Mouse (Mus musculus) CH12.LX (cell line): Measurements from ENCODE around the gene Agmo. TPM values are rescaled to one million over a fixed set of nuclear protein-coding genes. Genes with fewer than 3 reads are reported as not detected.
A peak's percentile ranks its signal among the peaks of the same experiment; 100 is the strongest.

Experiments
- DNase-seq: peaks from one replicate; pipeline ENCODE4 v3.0.0-alpha.2; 2013; ENCODE audit errors: extremely low read depth
- H3K27ac ChIP-seq: 2 replicates; pipeline ENCODE4 v1.5.1; 2012; ENCODE audit warnings: low read depth, mild to moderate bottlenecking, control low read depth, moderate library complexity; ENCODE audit not compliant: insufficient read depth
- H3K27me3 ChIP-seq: replicated peaks from 2 replicates; pipeline ENCODE3; 2012; ENCODE audit warnings: inconsistent platforms
- H3K36me3 ChIP-seq, 2 experiments: replicated peaks in 1 of 2; 2 replicates each; pipeline versions ENCODE3 to v1.6.1; 2012; ENCODE audit warnings: inconsistent platforms in 1 of 2, low read length in 1 of 2, mild to moderate bottlenecking in 1 of 2, mixed read lengths in 1 of 2, moderate library complexity in 1 of 2; ENCODE audit not compliant: control insufficient read depth in 1 of 2, insufficient read depth in 1 of 2
- H3K4me1 ChIP-seq, 2 experiments: 2 replicates each; pipeline ENCODE4 v1.6.1; 2012; ENCODE audit warnings: inconsistent platforms in 1 of 2, moderate library complexity in 1 of 2; ENCODE audit not compliant: insufficient read depth in 2 of 2, control insufficient read depth in 1 of 2
- H3K4me2 ChIP-seq: 2 replicates; pipeline ENCODE4 v1.6.1; 2012; ENCODE audit warnings: low read depth, mild to moderate bottlenecking, control low read depth; ENCODE audit not compliant: poor library complexity, insufficient read depth, severe bottlenecking
- H3K4me3 ChIP-seq, 3 experiments: fragments of 150-350 bp in 1 of 3; sonication (generic) in 1 of 3; replicated peaks in 1 of 3; 2 replicates each; pipeline versions ENCODE3 to v1.5.1; 2011 to 2012; ENCODE audit warnings: low read depth in 2 of 3, low read length in 2 of 3, mild to moderate bottlenecking in 2 of 3, moderate library complexity in 2 of 3, control low read depth in 1 of 3, improper control_type of control experiment in 1 of 3, inconsistent platforms in 1 of 3, mixed read lengths in 1 of 3; ENCODE audit not compliant: poor library complexity in 1 of 3
- H3K79me2 ChIP-seq: replicated peaks from 2 replicates; pipeline ENCODE4 v1.6.1; 2012; ENCODE audit warnings: mild to moderate bottlenecking, moderate library complexity; ENCODE audit not compliant: control insufficient read depth, poor library complexity, insufficient read depth, severe bottlenecking; ENCODE audit errors: extremely low read depth
- H3K9ac ChIP-seq: 2 replicates; pipeline ENCODE4 v1.6.1; 2012; ENCODE audit warnings: low read depth, mild to moderate bottlenecking, control low read depth, moderate library complexity; ENCODE audit not compliant: insufficient read depth
- H3K9me3 ChIP-seq: replicated peaks from 2 replicates; pipeline ENCODE3; 2012; ENCODE audit warnings: low read length, inconsistent platforms, mixed read lengths
- CHD1 ChIP-seq: IDR thresholded peaks from 2 replicates; pipeline ENCODE4 v1.6.1; 2012; ENCODE audit warnings: low read depth, low read length, improper control_type of control experiment, inconsistent platforms
- CHD2 ChIP-seq: IDR thresholded peaks from 2 replicates; pipeline ENCODE4 v1.6.1; 2011; ENCODE audit warnings: low read length, improper control_type of control experiment
- EP300 ChIP-seq: IDR thresholded peaks from 2 replicates; pipeline ENCODE4 v1.6.1; 2011; ENCODE audit warnings: low read length, improper control_type of control experiment
- HCFC1 ChIP-seq: IDR thresholded peaks from 2 replicates; pipeline ENCODE4 v1.6.1; 2012; ENCODE audit warnings: low read depth, mild to moderate bottlenecking, inconsistent platforms, low read length, improper control_type of control experiment
- JUN ChIP-seq: IDR thresholded peaks from 2 replicates; pipeline ENCODE4 v1.6.1; 2011; ENCODE audit warnings: low read depth, mild to moderate bottlenecking, low read length, improper control_type of control experiment, moderate library complexity; ENCODE audit not compliant: insufficient read depth
- JUND ChIP-seq: conservative IDR thresholded peaks from 2 replicates; pipeline ENCODE4 v1.6.1; 2011; ENCODE audit warnings: low read depth, low read length, improper control_type of control experiment
- MAFK ChIP-seq: IDR thresholded peaks from 2 replicates; pipeline ENCODE4 v1.6.1; 2011; ENCODE audit warnings: low read length, improper control_type of control experiment; ENCODE audit not compliant: insufficient replicate concordance
- MEF2A ChIP-seq: IDR thresholded peaks from 2 replicates; pipeline ENCODE4 v1.6.1; 2014; ENCODE audit warnings: low read depth, mild to moderate bottlenecking, inconsistent platforms, low read length, improper control_type of control experiment, borderline replicate concordance
- MYC ChIP-seq: IDR thresholded peaks from 2 replicates; pipeline ENCODE4 v1.6.1; 2011; ENCODE audit warnings: low read depth, mild to moderate bottlenecking, improper control_type of control experiment, low read length
- NELFE ChIP-seq: IDR thresholded peaks from 2 replicates; pipeline ENCODE4 v1.6.1; 2011; ENCODE audit warnings: low read depth, low read length, improper control_type of control experiment
- NRF1 ChIP-seq: IDR thresholded peaks from 2 replicates; pipeline ENCODE4 v1.6.1; 2014; ENCODE audit warnings: low read depth, mild to moderate bottlenecking, inconsistent platforms, low read length, improper control_type of control experiment, moderate library complexity
- POLR2A ChIP-seq: IDR thresholded peaks from 2 replicates; pipeline ENCODE4 v1.6.1; 2011; ENCODE audit warnings: low read depth, mild to moderate bottlenecking, improper control_type of control experiment, low read length
- RAD21 ChIP-seq: IDR thresholded peaks from 2 replicates; pipeline ENCODE4 v1.6.1; 2011; ENCODE audit warnings: low read depth, mild to moderate bottlenecking, low read length, improper control_type of control experiment, moderate library complexity
- RCOR1 ChIP-seq: conservative IDR thresholded peaks from 2 replicates; pipeline ENCODE4 v1.6.1; 2012; ENCODE audit warnings: low read depth, mild to moderate bottlenecking, inconsistent platforms, low read length, improper control_type of control experiment
- SIN3A ChIP-seq: IDR thresholded peaks from 2 replicates; pipeline ENCODE4 v1.6.1; 2012; ENCODE audit warnings: low read length, improper control_type of control experiment, inconsistent platforms
- SMC3 ChIP-seq: IDR thresholded peaks from 2 replicates; pipeline ENCODE4 v1.6.1; 2011; ENCODE audit warnings: low read depth, low read length, improper control_type of control experiment
- TBP ChIP-seq: conservative IDR thresholded peaks from 2 replicates; pipeline ENCODE4 v1.6.1; 2011; ENCODE audit warnings: low read depth, low read length, improper control_type of control experiment
- TCF12 ChIP-seq: IDR thresholded peaks from 2 replicates; pipeline ENCODE4 v1.6.1; 2014; ENCODE audit warnings: low read depth, mild to moderate bottlenecking, inconsistent platforms, low read length, improper control_type of control experiment
- USF2 ChIP-seq: conservative IDR thresholded peaks from 2 replicates; pipeline ENCODE4 v1.6.1; 2011; ENCODE audit warnings: low read depth, low read length, improper control_type of control experiment
- ZKSCAN1 ChIP-seq: IDR thresholded peaks from 2 replicates; pipeline ENCODE4 v1.6.1; 2012; ENCODE audit warnings: low read depth, inconsistent platforms, low read length, improper control_type of control experiment, borderline replicate concordance
- ZMIZ1 ChIP-seq: IDR thresholded peaks from 2 replicates; pipeline ENCODE4 v1.6.1; 2012; ENCODE audit warnings: low read depth, mild to moderate bottlenecking, inconsistent platforms, low read length, improper control_type of control experiment
- ZNF384 ChIP-seq: IDR thresholded peaks from 2 replicates; pipeline ENCODE4 v1.6.1; 2012; ENCODE audit warnings: low read depth, low read length, improper control_type of control experiment, inconsistent platforms
- dilution Hi-C: fragments of 300-500 bp; cut with MboI; formaldehyde crosslinking; loops from 2 replicates; pipeline ENCODE4 v1.14.3; 2020; ENCODE audit warnings: low sequenced_read_pairs; ENCODE audit not compliant: extremely low pct_unique_long_range_greater_than_20kb, extremely low pct_ligation_motif_present
- in situ Hi-C: fragments of 300-500 bp; cut with MboI; formaldehyde crosslinking; loops from 3 replicates; pipeline ENCODE4 v1.14.3; 2019; ENCODE audit warnings: low sequenced_read_pairs, low pct_ligation_motif_present, low pct_unique_long_range_greater_than_20kb, mixed read lengths
- polyA plus RNA-seq: library from polyadenylated mRNA; unstranded; fragments of >175 nt; gene quantifications from 2 replicates; pipeline ENCODE4 v1.2.1, GENCODE M21; 2012; ENCODE audit warnings: low read depth; ENCODE audit not compliant: insufficient read length
- total RNA-seq, 2 experiments: library from RNA; depleted of rRNA; stranded (reverse); fragments of 300-350 nt in 1 of 2; fragments of >200 nt in 1 of 2; gene quantifications; 2 replicates each; pipeline ENCODE4 v1.2.3; 2012 to 2014

The Agmo gene
- total and polyA plus RNA-seq, 3 experiments, result 0.21 to 0.89 (median 0.61) TPM

GRCm38 (mm10) chr12:37240975-37241565 lies 371 bp upstream of the Agmo start:
- 0 out of 2 replicates have a peak overlapping the region, but pooled peaks have one; percentile 9 for H3K9ac ChIP-seq
- peak overlapping the region; percentile 48 for H3K4me2 ChIP-seq
- no peak overlapping the region for H3K27ac ChIP-seq
- H3K36me3 ChIP-seq, result no peaks in the 10 kb centered on the region
- no peaks in the 10 kb centered on the region for H3K27me3 ChIP-seq
- no peak for TF ChIP-seq POLR2A
- TF ChIP-seq SIN3A, result no peak
- TF ChIP-seq ZNF384, result no peak
- no peak for TF ChIP-seq ZKSCAN1
- TF ChIP-seq TBP, result no peak
- TF ChIP-seq NRF1, result no peak
- no peak for TF ChIP-seq EP300
- no peak for TF ChIP-seq ZMIZ1
- TF ChIP-seq MAFK, result no peak
- TF ChIP-seq USF2, result no peak
- no peak for TF ChIP-seq RCOR1
- TF ChIP-seq MYC, result no peak
- no peak for TF ChIP-seq JUN
- TF ChIP-seq JUND, result no peak
- TF ChIP-seq HCFC1, result no peak
- no peak for TF ChIP-seq RAD21
- TF ChIP-seq CHD1, result no peak
- TF ChIP-seq CHD2, result no peak
- TF ChIP-seq SMC3, result no peak
- no peak for TF ChIP-seq NELFE
- TF ChIP-seq, all 38 proteins: peak for 0
- dilution Hi-C loops (no loop called here), in situ Hi-C loops (no loop called here)
- Histone ChIP-seq H3K9me3 (no peaks in the 10 kb centered on the region), H3K79me2 (no peaks in the 10 kb centered on the region), H3K4me1 (peaks cover 0 to 5% of the 10 kb centered on the region in 2 experiments; a peak in 2 of 4 replicates), H3K4me3 (peak overlapping the region in 1 of 3 experiments; percentile 34)
- no peak for DNase-seq

- H3K27me3 ChIP-seq, result no peaks in the 10 kb centered on the region
- H3K4me3 ChIP-seq, result peak overlapping the region in 1 of 3 experiments; percentile 21
- peaks cover 0 to 5% of the 10 kb centered on the region in 2 experiments; a peak in 2 of 4 replicates for H3K4me1 ChIP-seq
- in situ Hi-C loops, result no loop called here
- H3K9me3 ChIP-seq, result no peaks in the 10 kb centered on the region
- dilution Hi-C loops, result no loop called here
- H3K27ac ChIP-seq, result no peak overlapping the region
- DNase-seq, result peak; percentile 45
- H3K79me2 ChIP-seq, result no peaks in the 10 kb centered on the region
- TF ChIP-seq MEF2A (peak; percentile 62; the same call in 1 of the 2 replicates), TCF12 (no peak), EP300 (peak; percentile 65), JUN (peak; percentile 32; the same call in 1 of the 2 replicates)
- no peak overlapping the region for H3K9ac ChIP-seq
- H3K36me3 ChIP-seq, result no peaks in the 10 kb centered on the region
- H3K4me2 ChIP-seq, result peak overlapping the region; percentile 67; the same call in 1 of the 2 replicates
Measured at GRCm38 (mm10) chr12:37242484-37242883, 1.0 kb downstream of the Agmo start.
